ENCODE assay signal across 9 mouse cellular contexts in genomic region chr11:116980313-116980712, GRCm38 (mm10).
DNase-seq lines count a peak whose midpoint lies in the region; ATAC-seq and TF ChIP-seq lines count a peak whose summit lies in the region.
"Had no signal": no experiment of that assay in that cellular context is flagged by ENCODE, and none has a peak within 500 bp of the region (broad histone marks: within the 10 kb centered on the region; RNA-seq: fewer than 3 reads in every experiment).

No protein-coding gene starts in this region.

- H3K4me2 ChIP-seq in lung, postnatal 0 days (replicated peaks; ENCODE audit: low read depth, low read length): no peak overlapping the region
- H3K4me2 ChIP-seq: liver, embryonic 13.5 days had no signal

- peak; percentile 35; the same call in 1 of the 2 replicates for ATAC-seq in lung, postnatal 0 days

- no peak for TF ChIP-seq EP300 in lung, postnatal 0 days (IDR thresholded peaks at IDR 0.05)

- H3K9me3 ChIP-seq in heart, embryonic 10.5 days: no peaks in the 10 kb centered on the region
- H3K9me3 ChIP-seq in lung, postnatal 0 days (ENCODE audit: low read length): no peaks in the 10 kb centered on the region
- H3K9me3 ChIP-seq: liver, embryonic 13.5 days had no signal

- no peaks in the 10 kb centered on the region for H3K36me3 ChIP-seq in heart, embryonic 10.5 days
- H3K36me3 ChIP-seq in lung, postnatal 0 days (ENCODE audit: insufficient read depth, low read length): no peaks in the 10 kb centered on the region
- H3K36me3 ChIP-seq: liver, embryonic 13.5 days had no signal

- 37% methylated on average over 5 of the region's 5 CpGs for WGBS in heart, embryonic 10.5 days
- 20% methylated on average over 5 of the region's 5 CpGs for WGBS in lung, postnatal 0 days

- no peak overlapping the region for H3K9ac ChIP-seq in lung, postnatal 0 days (replicated peaks; ENCODE audit: low read depth)
- H3K9ac ChIP-seq: liver, embryonic 13.5 days had no signal

- H3K4me3 ChIP-seq in heart, embryonic 10.5 days: 0 out of 2 replicates have a peak overlapping the region, but pooled peaks have one; percentile 1
- no peak overlapping the region for H3K4me3 ChIP-seq in lung, postnatal 0 days (ENCODE audit: low read depth, low read length)
- H3K4me3 ChIP-seq: liver, embryonic 13.5 days had no signal

- peaks cover 27% of the 10 kb centered on the region for H3K27me3 ChIP-seq in heart, embryonic 10.5 days (ENCODE audit: insufficient read depth, poor library complexity, severe bottlenecking)
- no peaks in the 10 kb centered on the region for H3K27me3 ChIP-seq in lung, postnatal 0 days (replicated peaks; ENCODE audit: insufficient read depth, low read length)
- H3K27me3 ChIP-seq: liver, embryonic 13.5 days had no signal

- no peak for TF ChIP-seq CTCF in lung, postnatal 0 days (IDR thresholded peaks at IDR 0.05)

- peaks cover 17% of the 10 kb centered on the region for H3K4me1 ChIP-seq in heart, embryonic 10.5 days
- H3K4me1 ChIP-seq in lung, postnatal 0 days (ENCODE audit: insufficient read depth, low read depth, low read length): 0 out of 2 replicates have a peak, but pooled peaks cover 3% of the 10 kb centered on the region
- H3K4me1 ChIP-seq: liver, embryonic 13.5 days had no signal

- peak overlapping the region; percentile 67 for H3K27ac ChIP-seq in heart, embryonic 10.5 days
- no peak overlapping the region for H3K27ac ChIP-seq in lung, postnatal 0 days (ENCODE audit: low read length)
- H3K27ac ChIP-seq: liver, embryonic 13.5 days had no signal

- no peak for DNase-seq in heart, embryonic 10.5 days (ENCODE audit: low spot score)
- DNase-seq in heart, adult 9 months (ENCODE audit: low spot score in 2 of 2): no peak
- DNase-seq in adrenal gland, postnatal 25 days: peak; percentile 29
- DNase-seq in heart, postnatal 4 days: peak; percentile 36
- peak; percentile 75 for DNase-seq in lung, postnatal 0 days (ENCODE audit: low spot score)
- no peak for DNase-seq in cerebellum, adult 8-10 months
- DNase-seq in gastrocnemius, adult 8-10 months (ENCODE audit: low spot score in 2 of 2): no peak
- DNase-seq in urinary bladder, postnatal 10 days (ENCODE audit: low spot score): no peak
- DNase-seq: liver, embryonic 13.5 days had no signal

Comparison
In these comparisons a context has a peak if more than half of its experiments do, and no peak if none do; other contexts are left out.
1. DNase-seq: peak in adrenal gland, postnatal 25 days (single experiment), heart, postnatal 4 days (single experiment) and lung, postnatal 0 days (single experiment); none in heart, embryonic 10.5 days (single experiment), heart, adult 9 months (0 of 2), cerebellum, adult 8-10 months (single experiment), gastrocnemius, adult 8-10 months (0 of 2) and urinary bladder, postnatal 10 days (single experiment).